Mouse (Mus musculus): ENCODE measurements around the gene Urgcp. TPM values are rescaled to one million over a fixed set of nuclear protein-coding genes. Genes with fewer than 3 reads are reported as not detected.

The Urgcp gene
- polyA plus RNA-seq, 1 experiment: 21.3 TPM

DNA sequence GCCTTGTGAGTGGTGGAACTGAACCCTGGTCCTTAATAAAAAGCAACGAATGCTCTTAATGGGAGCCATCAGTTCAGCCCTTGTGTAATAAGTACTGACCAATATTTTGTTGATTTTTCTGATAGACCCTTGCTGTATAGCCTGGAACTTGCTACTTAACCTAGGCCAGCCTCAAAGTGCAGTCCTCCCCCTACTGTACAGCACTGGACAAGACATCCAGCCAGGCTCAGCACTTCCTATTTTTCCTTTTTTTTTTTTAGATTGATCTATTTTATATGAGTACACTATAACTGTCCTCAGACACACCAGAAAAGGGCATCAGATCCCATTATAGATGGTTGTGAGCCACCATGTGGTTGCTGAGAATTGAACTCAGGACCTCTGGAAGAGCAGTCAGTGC is 58.8 kb downstream of the Urgcp start:
- Histone ChIP-seq H3K4me3 (no peak overlapping the region), H3K4me2 (ENCODE audit: low read depth) (no peak overlapping the region), H3K27me3 (ENCODE audit: control insufficient read depth, insufficient read depth, insufficient read length) (no peaks in the 10 kb centered on the region), H3ac (ENCODE audit: control insufficient read depth, insufficient read length) (no peak overlapping the region), H3K79me2 (ENCODE audit: control insufficient read depth, insufficient read depth) (peaks cover 5% of the 10 kb centered on the region), H3K36me3 (ENCODE audit: control insufficient read depth, insufficient read depth) (no peaks in the 10 kb centered on the region)
- TF ChIP-seq MYOG (IDR thresholded peaks at IDR 0.05; ENCODE audit: control insufficient read depth in 1 of 3, insufficient read depth in 1 of 3, insufficient read length in 2 of 3, low read depth in 2 of 3) (no peak), POLR2A (IDR thresholded peaks at IDR 0.05; ENCODE audit: insufficient read length, low read depth) (no peak), TCF12 (IDR thresholded peaks at IDR 0.05; ENCODE audit: insufficient read depth, poor library complexity, severe bottlenecking) (no peak), MYOD1 (IDR thresholded peaks at IDR 0.05; ENCODE audit: control insufficient read depth in 1 of 3, insufficient read length in 2 of 3, low read depth in 2 of 3) (no peak), REST (IDR thresholded peaks at IDR 0.05; ENCODE audit: insufficient read depth, insufficient read length) (no peak), MAX (IDR thresholded peaks at IDR 0.05; ENCODE audit: low read depth) (no peak), TCF3 (IDR thresholded peaks at IDR 0.05; ENCODE audit: insufficient read length, low read depth) (no peak), E2F4 (IDR thresholded peaks at IDR 0.05; ENCODE audit: insufficient read depth) (no peak), SRF (IDR thresholded peaks at IDR 0.05; ENCODE audit: control insufficient read depth, insufficient read length, low read depth) (no peak), POLR2AphosphoS2 (IDR thresholded peaks at IDR 0.05; ENCODE audit: insufficient read length, low read depth) (no peak), USF1 (IDR thresholded peaks at IDR 0.05; ENCODE audit: low read depth) (no peak), CEBPB (IDR thresholded peaks at IDR 0.05; ENCODE audit: insufficient read depth, poor library complexity, severe bottlenecking) (no peak)

DNA sequence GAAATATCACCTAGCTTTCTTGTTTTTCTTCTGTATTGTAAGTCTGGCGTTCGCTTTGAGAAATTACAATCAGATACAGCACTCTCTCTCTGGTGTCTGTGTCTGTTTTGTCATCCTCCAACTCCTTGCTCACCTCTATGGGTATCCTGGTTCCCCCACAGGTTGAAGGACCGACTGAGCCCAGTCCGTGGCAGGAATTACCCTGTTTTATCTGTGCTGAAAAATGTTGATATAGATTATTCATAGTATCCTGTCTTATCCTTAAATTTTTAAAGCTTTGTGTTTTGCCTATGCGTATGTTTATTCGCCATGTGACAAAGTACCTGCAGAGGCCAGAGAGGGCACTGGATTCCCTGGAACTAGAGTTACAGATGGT is 59.2 kb downstream of the Urgcp start:
- Histone ChIP-seq H3K36me3 (ENCODE audit: control insufficient read depth, insufficient read depth) (no peaks in the 10 kb centered on the region), H3K79me2 (ENCODE audit: control insufficient read depth, insufficient read depth) (peaks cover 5% of the 10 kb centered on the region), H3K4me2 (ENCODE audit: low read depth) (no peak overlapping the region), H3K4me3 (no peak overlapping the region), H3K27me3 (ENCODE audit: control insufficient read depth, insufficient read depth, insufficient read length) (no peaks in the 10 kb centered on the region), H3ac (ENCODE audit: control insufficient read depth, insufficient read length) (no peak overlapping the region)
- TF ChIP-seq E2F4 (IDR thresholded peaks at IDR 0.05; ENCODE audit: insufficient read depth) (no peak), POLR2A (IDR thresholded peaks at IDR 0.05; ENCODE audit: insufficient read length, low read depth) (no peak), POLR2AphosphoS2 (IDR thresholded peaks at IDR 0.05; ENCODE audit: insufficient read length, low read depth) (no peak), MYOD1 (IDR thresholded peaks at IDR 0.05; ENCODE audit: control insufficient read depth in 1 of 3, insufficient read length in 2 of 3, low read depth in 2 of 3) (no peak), TCF12 (IDR thresholded peaks at IDR 0.05; ENCODE audit: insufficient read depth, poor library complexity, severe bottlenecking) (no peak), CEBPB (IDR thresholded peaks at IDR 0.05; ENCODE audit: insufficient read depth, poor library complexity, severe bottlenecking) (no peak), USF1 (IDR thresholded peaks at IDR 0.05; ENCODE audit: low read depth) (no peak)

- TF ChIP-seq MYOD1 (IDR thresholded peaks at IDR 0.05; ENCODE audit: control insufficient read depth in 1 of 3, insufficient read length in 2 of 3, low read depth in 2 of 3) (no peak), E2F4 (IDR thresholded peaks at IDR 0.05; ENCODE audit: insufficient read depth) (no peak), TCF3 (IDR thresholded peaks at IDR 0.05; ENCODE audit: insufficient read length, low read depth) (no peak), TCF12 (IDR thresholded peaks at IDR 0.05; ENCODE audit: insufficient read depth, poor library complexity, severe bottlenecking) (no peak), POLR2AphosphoS2 (IDR thresholded peaks at IDR 0.05; ENCODE audit: insufficient read length, low read depth) (no peak), REST (IDR thresholded peaks at IDR 0.05; ENCODE audit: insufficient read depth, insufficient read length) (no peak), SRF (IDR thresholded peaks at IDR 0.05; ENCODE audit: control insufficient read depth, insufficient read length, low read depth) (no peak), CEBPB (IDR thresholded peaks at IDR 0.05; ENCODE audit: insufficient read depth, poor library complexity, severe bottlenecking) (no peak), USF1 (IDR thresholded peaks at IDR 0.05; ENCODE audit: low read depth) (no peak), MYOG (IDR thresholded peaks at IDR 0.05; ENCODE audit: control insufficient read depth in 1 of 3, insufficient read depth in 1 of 3, insufficient read length in 2 of 3, low read depth in 2 of 3) (no peak), POLR2A (IDR thresholded peaks at IDR 0.05; ENCODE audit: insufficient read length, low read depth) (no peak), MAX (IDR thresholded peaks at IDR 0.05; ENCODE audit: low read depth) (no peak)
Observed at GRCm38 (mm10) chr11:5702271-5702956, 59.8 kb downstream of the Urgcp start.

DNA sequence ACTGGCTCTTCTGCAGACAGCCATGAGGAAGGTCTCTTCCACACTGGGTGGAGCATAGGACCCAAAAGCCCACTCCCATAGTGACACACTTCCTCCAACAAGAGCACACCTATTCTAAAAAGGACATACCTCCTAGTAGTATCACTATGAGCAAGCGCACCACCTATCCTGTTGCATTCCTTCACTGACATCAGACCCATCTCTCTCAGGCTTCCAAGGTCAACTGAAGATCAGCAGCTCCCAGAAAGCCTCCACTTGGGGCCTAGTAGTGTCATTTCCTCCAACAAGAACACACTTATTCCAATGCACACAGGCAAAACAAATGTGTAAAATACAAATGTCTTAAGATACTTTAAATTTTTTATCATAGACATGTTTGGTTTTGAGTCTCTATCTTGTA is 60.4 kb downstream of the Urgcp start:
- Histone ChIP-seq H3K27me3 (ENCODE audit: control insufficient read depth, insufficient read depth, insufficient read length) (no peaks in the 10 kb centered on the region), H3K79me2 (ENCODE audit: control insufficient read depth, insufficient read depth) (no peaks in the 10 kb centered on the region), H3K4me3 (no peak overlapping the region), H3ac (ENCODE audit: control insufficient read depth, insufficient read length) (no peak overlapping the region), H3K36me3 (ENCODE audit: control insufficient read depth, insufficient read depth) (no peaks in the 10 kb centered on the region), H3K4me2 (ENCODE audit: low read depth) (no peak overlapping the region)
- TF ChIP-seq MYOG (IDR thresholded peaks at IDR 0.05; ENCODE audit: control insufficient read depth in 1 of 3, insufficient read depth in 1 of 3, insufficient read length in 2 of 3, low read depth in 2 of 3): no peak

More at GRCm38 (mm10) chr11:5702271-5702956, 59.8 kb downstream of the Urgcp start:
- Histone ChIP-seq H3K27me3 (ENCODE audit: control insufficient read depth, insufficient read depth, insufficient read length) (no peaks in the 10 kb centered on the region), H3K4me2 (ENCODE audit: low read depth) (no peak overlapping the region), H3K79me2 (ENCODE audit: control insufficient read depth, insufficient read depth) (peaks cover 5% of the 10 kb centered on the region), H3K36me3 (ENCODE audit: control insufficient read depth, insufficient read depth) (no peaks in the 10 kb centered on the region), H3ac (ENCODE audit: control insufficient read depth, insufficient read length) (no peak overlapping the region), H3K4me3 (no peak overlapping the region)

- no peaks in the 10 kb centered on the region for H3K27me3 ChIP-seq (ENCODE audit: control insufficient read depth, insufficient read depth, insufficient read length)
- no peak overlapping the region for H3K4me2 ChIP-seq (ENCODE audit: low read depth)
- no peaks in the 10 kb centered on the region for H3K36me3 ChIP-seq (ENCODE audit: control insufficient read depth, insufficient read depth)
- no peaks in the 10 kb centered on the region for H3K79me2 ChIP-seq (ENCODE audit: control insufficient read depth, insufficient read depth)
- TF ChIP-seq MAX (IDR thresholded peaks at IDR 0.05; ENCODE audit: low read depth): no peak
- TF ChIP-seq MYOD1 (IDR thresholded peaks at IDR 0.05; ENCODE audit: control insufficient read depth in 1 of 3, insufficient read length in 2 of 3, low read depth in 2 of 3): no peak
- no peak for TF ChIP-seq MYOG (IDR thresholded peaks at IDR 0.05; ENCODE audit: control insufficient read depth in 1 of 3, insufficient read depth in 1 of 3, insufficient read length in 2 of 3, low read depth in 2 of 3)
- no peak for TF ChIP-seq CEBPB (IDR thresholded peaks at IDR 0.05; ENCODE audit: insufficient read depth, poor library complexity, severe bottlenecking)
- H3ac ChIP-seq (ENCODE audit: control insufficient read depth, insufficient read length): no peak overlapping the region
- H3K4me3 ChIP-seq: no peak overlapping the region
Observed at GRCm38 (mm10) chr11:5701300-5701699, 60.9 kb downstream of the Urgcp start.
